Comparison of ENCODE assay signal across 22 mouse cellular contexts in the genomic region with DNA sequence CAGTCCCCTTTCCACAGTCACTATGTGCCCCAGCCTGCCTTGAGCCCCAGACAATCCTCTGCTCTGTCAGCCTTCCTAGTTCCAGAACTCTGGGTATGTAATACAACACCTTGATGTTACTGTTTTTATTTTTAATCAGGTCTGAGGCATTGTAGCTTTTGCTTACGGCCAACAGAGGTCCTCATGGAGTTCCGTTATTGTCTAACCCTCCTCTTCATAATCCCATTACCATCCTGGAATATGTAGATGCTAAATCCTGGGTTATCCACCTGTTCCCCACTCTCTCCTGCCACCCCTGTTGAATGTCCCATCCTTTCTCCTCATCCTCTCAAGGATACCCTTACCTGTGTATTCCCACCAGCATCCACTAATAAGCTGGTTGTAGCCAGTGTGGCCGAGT. TPM values are rescaled to one million over a fixed set of nuclear protein-coding genes. Genes with fewer than 3 reads are reported as not detected.
DNase-seq lines count a peak whose midpoint lies in the region; ATAC-seq and TF ChIP-seq lines count a peak whose summit lies in the region.
"Had no signal": no experiment of that assay in that cellular context is flagged by ENCODE, and none has a peak within 500 bp of the region (broad histone marks: within the 10 kb centered on the region; RNA-seq: fewer than 3 reads in every experiment).

No protein-coding gene starts in this region.

- no peak for DNase-seq in forebrain, embryonic 10.5 days (ENCODE audit: extremely low spot score, low spot score)
- no peak for DNase-seq in kidney, postnatal 0 days (ENCODE audit: low spot score)
- no peak for DNase-seq in kidney, postnatal 25 days
- no peak for DNase-seq in thymus, postnatal 0 days (ENCODE audit: low spot score)
- DNase-seq: adrenal gland, postnatal 25 days; cerebellum, adult 8-10 months; forebrain, postnatal 0 days; gastrocnemius, adult 2 months; kidney, postnatal 4 days; lung, embryonic 14.5 days; retina, postnatal 1 day; spleen, adult 18-20 months; thymus, postnatal 14 days had no signal

- no peak overlapping the region for H3K27ac ChIP-seq in forebrain, embryonic 10.5 days
- H3K27ac ChIP-seq in forebrain, embryonic 12.5 days = no peak overlapping the region
- no peak overlapping the region for H3K27ac ChIP-seq in kidney, postnatal 0 days
- no peak overlapping the region for H3K27ac ChIP-seq in ES-Bruce4 (ENCODE audit: insufficient read depth, low read length)
- no peak overlapping the region for H3K27ac ChIP-seq in limb, embryonic 12.5 days
- H3K27ac ChIP-seq: gastrocnemius, adult 2 months; limb, embryonic 13.5 days; midbrain, embryonic 15.5 days; stomach, embryonic 15.5 days had no signal

- H3K27me3 ChIP-seq in forebrain, embryonic 10.5 days (ENCODE audit: poor library complexity, severe bottlenecking) = peaks cover 86% of the 10 kb centered on the region
- H3K27me3 ChIP-seq in forebrain, embryonic 12.5 days = peaks cover 73% of the 10 kb centered on the region
- peaks cover 11% of the 10 kb centered on the region for H3K27me3 ChIP-seq in kidney, postnatal 0 days (ENCODE audit: insufficient read depth, low read length)
- H3K27me3 ChIP-seq in ES-Bruce4 (ENCODE audit: control insufficient read depth, insufficient read depth, low read length, poor library complexity, severe bottlenecking) = no peaks in the 10 kb centered on the region; the same call in 1 of the 2 replicates
- peaks cover 65% of the 10 kb centered on the region for H3K27me3 ChIP-seq in limb, embryonic 12.5 days

- no peak overlapping the region for H3K9ac ChIP-seq in forebrain, embryonic 12.5 days
- no peak overlapping the region for H3K9ac ChIP-seq in kidney, postnatal 0 days (ENCODE audit: low read depth, low read length)
- H3K9ac ChIP-seq in ES-Bruce4 (ENCODE audit: low read depth, poor library complexity, severe bottlenecking) = peak overlapping the region; percentile 55
- H3K9ac ChIP-seq in limb, embryonic 12.5 days (replicated peaks) = no peak overlapping the region; the same call in 1 of the 2 replicates
- H3K9ac ChIP-seq: forebrain, postnatal 0 days; limb, embryonic 13.5 days; lung, embryonic 14.5 days; midbrain, embryonic 15.5 days; stomach, embryonic 15.5 days had no signal

- no peak for TF ChIP-seq POLR2A in ES-Bruce4 (IDR thresholded peaks at IDR 0.05; ENCODE audit: insufficient read depth, low read length)

- TF ChIP-seq CTCF in kidney, postnatal 0 days (IDR thresholded peaks at IDR 0.05; ENCODE audit: low read depth) = no peak; the same call in 1 of the 2 replicates
- no peak for TF ChIP-seq CTCF in ES-Bruce4 (IDR thresholded peaks at IDR 0.05; ENCODE audit: low read depth, low read length)

- peak overlapping the region; percentile 35 for H3K4me3 ChIP-seq in forebrain, embryonic 10.5 days
- H3K4me3 ChIP-seq in forebrain, embryonic 12.5 days (replicated peaks) = no peak overlapping the region; the same call in 1 of the 2 replicates
- H3K4me3 ChIP-seq in kidney, postnatal 0 days (replicated peaks; ENCODE audit: low read depth, low read length) = no peak overlapping the region
- peak overlapping the region; percentile 70 for H3K4me3 ChIP-seq in ES-Bruce4 (ENCODE audit: low read depth, low read length)
- H3K4me3 ChIP-seq in limb, embryonic 12.5 days (replicated peaks) = peak overlapping the region; percentile 20; the same call in 1 of the 2 replicates
- H3K4me3 ChIP-seq: erythroblast, embryonic 14.5 days; gastrocnemius, adult 2 months; midbrain, embryonic 15.5 days; stomach, embryonic 15.5 days had no signal

- TF ChIP-seq EP300 in ES-Bruce4 (IDR thresholded peaks at IDR 0.05; ENCODE audit: insufficient read depth, low read depth, low read length) = no peak

- peaks cover 48% of the 10 kb centered on the region for H3K4me1 ChIP-seq in forebrain, embryonic 10.5 days
- H3K4me1 ChIP-seq in forebrain, embryonic 12.5 days = peaks cover 25% of the 10 kb centered on the region
- H3K4me1 ChIP-seq in kidney, postnatal 0 days (replicated peaks; ENCODE audit: insufficient read depth, low read length) = peaks cover 23% of the 10 kb centered on the region; the same call in 1 of the 2 replicates
- peaks cover 4% of the 10 kb centered on the region for H3K4me1 ChIP-seq in ES-Bruce4 (ENCODE audit: control insufficient read depth, insufficient read depth, low read length)
- peaks cover 29% of the 10 kb centered on the region for H3K4me1 ChIP-seq in limb, embryonic 12.5 days (replicated peaks)

- no peaks in the 10 kb centered on the region for H3K36me3 ChIP-seq in forebrain, embryonic 10.5 days (replicated peaks)
- H3K36me3 ChIP-seq in forebrain, embryonic 12.5 days (replicated peaks) = no peaks in the 10 kb centered on the region
- no peaks in the 10 kb centered on the region for H3K36me3 ChIP-seq in kidney, postnatal 0 days (ENCODE audit: insufficient read depth, low read length)
- no peaks in the 10 kb centered on the region for H3K36me3 ChIP-seq in ES-Bruce4 (ENCODE audit: control insufficient read depth, insufficient read depth, low read length, poor library complexity, severe bottlenecking)
- H3K36me3 ChIP-seq in limb, embryonic 12.5 days = no peaks in the 10 kb centered on the region
- H3K36me3 ChIP-seq: limb, embryonic 13.5 days; midbrain, embryonic 15.5 days; stomach, embryonic 15.5 days had no signal

- ATAC-seq in forebrain, embryonic 12.5 days (ENCODE audit: low FRiP score) = no peak
- no peak for ATAC-seq in kidney, postnatal 0 days (replicated peaks; ENCODE audit: low FRiP score, low read depth)
- ATAC-seq in limb, embryonic 12.5 days (ENCODE audit: insufficient number of reproducible peaks, insufficient read depth, low FRiP score, low TSS enrichment, low read depth) = no peak
- ATAC-seq: activated CD4-positive, CD25-positive, alpha-beta regulatory T cell, adult 4 months; forebrain, postnatal 0 days; intestine, embryonic 16.5 days; midbrain, embryonic 15.5 days had no signal

- 39% methylated on average over 3 of the region's 3 CpGs for WGBS in forebrain, embryonic 10.5 days
- 28% methylated on average over 3 of the region's 3 CpGs for WGBS in forebrain, embryonic 12.5 days
- WGBS in kidney, postnatal 0 days = 38% methylated on average over 3 of the region's 3 CpGs
- 42% methylated on average over 3 of the region's 3 CpGs for WGBS in limb, embryonic 12.5 days

- no peaks in the 10 kb centered on the region for H3K9me3 ChIP-seq in forebrain, embryonic 10.5 days
- H3K9me3 ChIP-seq in forebrain, embryonic 12.5 days = no peaks in the 10 kb centered on the region
- H3K9me3 ChIP-seq in kidney, postnatal 0 days (replicated peaks; ENCODE audit: low read length) = no peaks in the 10 kb centered on the region
- H3K9me3 ChIP-seq in ES-Bruce4 (replicated peaks; ENCODE audit: control insufficient read depth, insufficient read depth, low read length, poor library complexity, severe bottlenecking) = no peaks in the 10 kb centered on the region
- H3K9me3 ChIP-seq in limb, embryonic 12.5 days = no peaks in the 10 kb centered on the region
- H3K9me3 ChIP-seq: limb, embryonic 13.5 days; midbrain, embryonic 15.5 days; stomach, embryonic 15.5 days had no signal

- no peak overlapping the region for H3K4me2 ChIP-seq in forebrain, embryonic 12.5 days
- H3K4me2 ChIP-seq in kidney, postnatal 0 days (ENCODE audit: low read length) = 0 out of 2 replicates have a peak overlapping the region, but pooled peaks have one; percentile 21
- peak overlapping the region; percentile 53 for H3K4me2 ChIP-seq in limb, embryonic 12.5 days
- H3K4me2 ChIP-seq: lung, embryonic 14.5 days; midbrain, embryonic 15.5 days had no signal

RNA-seq across cellular contexts. Expression of a gene that starts 4.2 kb away (rescaled TPM):
- polyA plus RNA-seq in forebrain, embryonic 10.5 days (2016; fragmentation: Nextera tagmentation; extraction: Ambion mirVana) = 1.9 and 2.0 TPM in 2 replicates
- 0.86 and 2.2 TPM in 2 replicates for polyA plus RNA-seq in forebrain, embryonic 12.5 days (2016; fragmentation: Nextera tagmentation; extraction: Ambion mirVana)
- polyA plus RNA-seq in kidney, postnatal 0 days (2015; fragmentation: Nextera tagmentation; extraction: Ambion mirVana) = 2.8 and 3.1 TPM in 2 replicates
- 24.6 and 35.2 TPM in 2 replicates for polyA plus RNA-seq in ES-Bruce4 (2011; ENCODE audit: insufficient read depth, insufficient read length, low read depth, missing spikeins)
- 3.4 and 3.5 TPM in 2 replicates for polyA plus RNA-seq in limb, embryonic 12.5 days (2016; fragmentation: Nextera tagmentation; extraction: Ambion mirVana)
- polyA plus RNA-seq in thymus, postnatal 0 days (2015; fragmentation: Nextera tagmentation; extraction: Ambion mirVana) = 1.6 and 2.6 TPM in 2 replicates
- polyA plus RNA-seq: erythroblast, embryonic 14.5 days had no signal

RNA-seq across cellular contexts. Expression of a gene that starts 11.2 kb away (rescaled TPM):
- polyA plus RNA-seq in forebrain, embryonic 10.5 days (2016; fragmentation: Nextera tagmentation; extraction: Ambion mirVana) = 4.0 and 5.0 TPM in 2 replicates
- 13.3 and 14.7 TPM in 2 replicates for polyA plus RNA-seq in forebrain, embryonic 12.5 days (2016; fragmentation: Nextera tagmentation; extraction: Ambion mirVana)
- polyA plus RNA-seq in kidney, postnatal 0 days (2015; fragmentation: Nextera tagmentation; extraction: Ambion mirVana) = 15.0 and 16.4 TPM in 2 replicates
- 7.7 and 9.5 TPM in 2 replicates for polyA plus RNA-seq in ES-Bruce4 (2011; ENCODE audit: insufficient read depth, insufficient read length, low read depth, missing spikeins)
- polyA plus RNA-seq in limb, embryonic 12.5 days (2016; fragmentation: Nextera tagmentation; extraction: Ambion mirVana) = 4.3 and 5.0 TPM in 2 replicates
- 39.2 and 48.6 TPM in 2 replicates for polyA plus RNA-seq in thymus, postnatal 0 days (2015; fragmentation: Nextera tagmentation; extraction: Ambion mirVana)

RNA-seq across cellular contexts. Expression of a gene that starts 13.7 kb away (rescaled TPM):
- polyA plus RNA-seq in forebrain, embryonic 10.5 days (2016; fragmentation: Nextera tagmentation; extraction: Ambion mirVana) = 23.7 and 25.7 TPM in 2 replicates
- 32.3 and 36.4 TPM in 2 replicates for polyA plus RNA-seq in forebrain, embryonic 12.5 days (2016; fragmentation: Nextera tagmentation; extraction: Ambion mirVana)
- polyA plus RNA-seq in kidney, postnatal 0 days (2015; fragmentation: Nextera tagmentation; extraction: Ambion mirVana) = 27.9 and 29.0 TPM in 2 replicates
- 50.9 and 54.3 TPM in 2 replicates for polyA plus RNA-seq in ES-Bruce4 (2011; ENCODE audit: insufficient read depth, insufficient read length, low read depth, missing spikeins)
- polyA plus RNA-seq in limb, embryonic 12.5 days (2016; fragmentation: Nextera tagmentation; extraction: Ambion mirVana) = 67.5 and 74.1 TPM in 2 replicates
- polyA plus RNA-seq in thymus, postnatal 0 days (2015; fragmentation: Nextera tagmentation; extraction: Ambion mirVana) = 3.7 and 4.5 TPM in 2 replicates
- polyA plus RNA-seq: activated CD4-positive, CD25-positive, alpha-beta regulatory T cell, adult 4 months had no signal

RNA-seq across cellular contexts. Expression of a gene that starts 19.3 kb away (rescaled TPM):
- polyA plus RNA-seq in forebrain, embryonic 10.5 days (2016; fragmentation: Nextera tagmentation; extraction: Ambion mirVana) = 106 and 108 TPM in 2 replicates
- polyA plus RNA-seq in forebrain, embryonic 12.5 days (2016; fragmentation: Nextera tagmentation; extraction: Ambion mirVana) = 170 and 172 TPM in 2 replicates
- 83.3 and 85.1 TPM in 2 replicates for polyA plus RNA-seq in kidney, postnatal 0 days (2015; fragmentation: Nextera tagmentation; extraction: Ambion mirVana)
- 49.8 and 50.8 TPM in 2 replicates for polyA plus RNA-seq in ES-Bruce4 (2011; ENCODE audit: insufficient read depth, insufficient read length, low read depth, missing spikeins)
- 150 and 166 TPM in 2 replicates for polyA plus RNA-seq in limb, embryonic 12.5 days (2016; fragmentation: Nextera tagmentation; extraction: Ambion mirVana)
- polyA plus RNA-seq in thymus, postnatal 0 days (2015; fragmentation: Nextera tagmentation; extraction: Ambion mirVana) = 42.7 and 47.3 TPM in 2 replicates

RNA-seq across cellular contexts. Expression of a gene that starts 35.2 kb away (rescaled TPM):
- 21.3 and 21.4 TPM in 2 replicates for polyA plus RNA-seq in forebrain, embryonic 10.5 days (2016; fragmentation: Nextera tagmentation; extraction: Ambion mirVana)
- 19.4 and 20.2 TPM in 2 replicates for polyA plus RNA-seq in forebrain, embryonic 12.5 days (2016; fragmentation: Nextera tagmentation; extraction: Ambion mirVana)
- 45.0 and 50.1 TPM in 2 replicates for polyA plus RNA-seq in kidney, postnatal 0 days (2015; fragmentation: Nextera tagmentation; extraction: Ambion mirVana)
- polyA plus RNA-seq in ES-Bruce4 (2011; ENCODE audit: insufficient read depth, insufficient read length, low read depth, missing spikeins) = 36.7 and 39.2 TPM in 2 replicates
- polyA plus RNA-seq in limb, embryonic 12.5 days (2016; fragmentation: Nextera tagmentation; extraction: Ambion mirVana) = 27.3 and 28.0 TPM in 2 replicates
- polyA plus RNA-seq in thymus, postnatal 0 days (2015; fragmentation: Nextera tagmentation; extraction: Ambion mirVana) = 24.1 and 24.4 TPM in 2 replicates

Comparison
In these comparisons a context has a peak if more than half of its experiments do, and no peak if none do; other contexts are left out.
1. H3K4me3 ChIP-seq: peak in forebrain, embryonic 10.5 days (single experiment), ES-Bruce4 (single experiment) and limb, embryonic 12.5 days (single experiment); none in forebrain, embryonic 12.5 days (single experiment) and kidney, postnatal 0 days (single experiment).